Mouse (Mus musculus) megakaryocyte, embryonic 14.5 days (primary cell): ENCODE data around the gene Myl12a. TPM values are rescaled to one million over a fixed set of nuclear protein-coding genes. Genes with fewer than 3 reads are reported as not detected.
A peak's percentile ranks its signal among the peaks of the same experiment; 100 is the strongest.

Experiments
- H3K27me3 ChIP-seq: replicated peaks from 2 replicates; pipeline ENCODE3; 2012; ENCODE audit warnings: inconsistent platforms
- H3K36me3 ChIP-seq: replicated peaks from 2 replicates; pipeline ENCODE3; 2012; ENCODE audit warnings: low read length, inconsistent platforms, mixed read lengths
- H3K4me1 ChIP-seq: 2 replicates; pipeline ENCODE4 v1.6.1; 2012; ENCODE audit warnings: inconsistent platforms
- H3K4me3 ChIP-seq: replicated peaks from 2 replicates; pipeline ENCODE3; 2012; ENCODE audit warnings: moderate library complexity, mild to moderate bottlenecking, inconsistent platforms
- H3K9me3 ChIP-seq: 2 replicates; pipeline ENCODE4 v1.6.1; 2012; ENCODE audit warnings: inconsistent platforms
- FLI1 ChIP-seq: IDR thresholded peaks from 2 replicates; pipeline ENCODE4 v1.6.1; 2012; ENCODE audit warnings: low read length, inconsistent platforms, mixed read lengths
- GATA1 ChIP-seq: IDR thresholded peaks from 3 replicates; pipeline ENCODE4 v1.6.1; 2012; ENCODE audit warnings: mixed read lengths, low read length, inconsistent platforms, borderline replicate concordance
- polyA plus RNA-seq: library from polyadenylated mRNA; stranded (reverse); fragments of >175 nt; gene quantifications from 2 replicates; pipeline ENCODE4 v1.2.3, GENCODE M21; 2012; ENCODE audit warnings: low replicate concordance; ENCODE audit not compliant: insufficient read depth

Myl12a gene
- polyA plus RNA-seq, 1 experiment, result 26.2 TPM

DNA sequence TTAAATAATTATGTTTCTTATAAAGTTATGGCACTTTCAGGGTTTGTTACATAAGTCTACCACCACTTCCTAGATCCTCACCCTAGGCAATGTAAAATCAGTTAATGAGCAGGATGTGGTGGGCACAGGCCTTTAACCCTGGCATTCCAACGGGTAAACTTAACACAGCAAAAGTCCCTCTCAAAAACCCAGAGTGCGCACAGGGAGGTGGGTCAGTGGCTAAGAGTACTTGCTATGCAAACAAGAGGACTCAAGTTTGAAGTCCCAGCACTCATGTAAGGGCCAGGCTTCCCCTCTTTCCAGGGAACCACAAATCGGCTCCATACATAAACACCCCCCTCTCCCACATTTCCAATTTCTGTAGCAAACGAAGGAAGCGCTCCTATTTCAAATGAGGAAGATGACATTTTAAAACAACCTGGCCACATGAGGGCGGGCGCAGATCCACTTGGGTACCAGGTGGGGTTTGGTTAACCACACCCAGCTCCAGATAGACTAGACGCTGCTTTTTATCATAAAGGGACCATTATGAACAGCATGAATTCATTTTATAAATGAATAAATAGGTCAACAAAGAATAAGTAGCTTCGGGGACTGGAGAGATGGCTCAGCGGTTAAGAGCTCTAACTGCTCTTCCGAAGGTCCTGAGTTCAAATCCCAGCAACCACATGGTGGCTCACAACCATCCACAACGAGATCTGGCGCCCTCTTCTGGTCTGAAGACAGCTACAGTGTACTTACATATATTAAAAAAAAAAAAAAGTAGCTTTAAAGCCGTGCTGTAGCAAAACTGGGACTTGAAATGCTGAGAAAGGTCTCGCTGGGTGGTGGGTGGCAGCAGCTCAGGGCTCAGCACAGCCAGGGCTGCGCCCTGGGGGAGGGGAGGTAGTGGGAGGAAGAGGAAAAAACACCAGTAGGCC is 10.7 kb downstream of the Myl12a start:
- TF ChIP-seq FLI1, result no peak
- no peak for TF ChIP-seq GATA1
- Histone ChIP-seq H3K27me3 (no peaks in the 10 kb centered on the region), H3K9me3 (no peaks in the 10 kb centered on the region), H3K4me3 (peak overlapping the region; percentile 95), H3K4me1 (peaks cover 72% of the 10 kb centered on the region), H3K36me3 (peaks cover 81% of the 10 kb centered on the region)

DNA sequence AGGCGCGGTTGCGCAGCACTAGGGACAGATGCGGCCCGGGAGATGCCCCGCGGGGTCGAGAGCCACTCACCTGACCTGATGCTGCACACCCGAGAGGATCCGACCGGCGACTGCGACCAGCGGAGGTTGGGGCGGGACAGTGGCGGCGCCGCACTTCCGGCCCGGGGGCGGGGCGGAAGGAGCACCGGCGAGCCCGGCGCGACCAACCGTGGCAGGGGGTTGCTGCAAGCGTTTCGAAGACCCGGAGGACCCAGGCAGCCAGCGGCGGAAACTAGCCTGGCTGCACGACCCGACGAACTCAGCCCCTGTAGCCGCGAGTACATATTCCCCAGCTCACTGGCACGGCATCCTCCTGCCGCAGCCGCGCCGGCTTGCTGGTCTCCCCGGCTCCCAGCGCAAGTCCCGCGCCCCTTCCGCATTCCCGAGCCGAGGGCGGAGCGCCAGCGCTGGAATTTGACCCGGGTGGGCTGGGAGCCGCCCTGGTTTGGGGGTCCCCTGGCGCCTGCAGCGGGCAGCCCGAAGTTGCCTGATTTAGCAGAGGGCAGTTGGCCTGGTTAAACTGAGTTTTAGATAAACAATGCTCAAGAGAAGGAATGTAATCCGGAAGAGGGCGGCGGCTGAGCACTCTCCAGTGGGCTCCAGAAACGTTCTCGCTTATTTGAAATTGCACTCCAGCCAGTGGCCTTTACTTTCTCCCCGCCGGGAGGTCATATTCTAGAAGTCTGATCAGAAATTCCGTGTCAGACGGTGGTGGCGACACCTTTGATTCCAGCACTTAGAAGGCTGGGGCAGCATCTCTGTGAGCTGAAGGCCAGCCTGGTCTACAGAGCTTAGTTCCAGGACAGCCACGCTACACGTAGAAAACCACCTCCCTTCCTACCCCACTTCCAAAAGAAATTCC is 12.0 kb downstream of the Myl12a start:
- no peak for TF ChIP-seq FLI1
- TF ChIP-seq GATA1, result no peak
- H3K9me3 ChIP-seq, result no peaks in the 10 kb centered on the region
- no peaks in the 10 kb centered on the region for H3K27me3 ChIP-seq
- H3K4me3 ChIP-seq, result peak overlapping the region; percentile 95
- H3K4me1 ChIP-seq, result peaks cover 60% of the 10 kb centered on the region
- peaks cover 81% of the 10 kb centered on the region for H3K36me3 ChIP-seq

DNA sequence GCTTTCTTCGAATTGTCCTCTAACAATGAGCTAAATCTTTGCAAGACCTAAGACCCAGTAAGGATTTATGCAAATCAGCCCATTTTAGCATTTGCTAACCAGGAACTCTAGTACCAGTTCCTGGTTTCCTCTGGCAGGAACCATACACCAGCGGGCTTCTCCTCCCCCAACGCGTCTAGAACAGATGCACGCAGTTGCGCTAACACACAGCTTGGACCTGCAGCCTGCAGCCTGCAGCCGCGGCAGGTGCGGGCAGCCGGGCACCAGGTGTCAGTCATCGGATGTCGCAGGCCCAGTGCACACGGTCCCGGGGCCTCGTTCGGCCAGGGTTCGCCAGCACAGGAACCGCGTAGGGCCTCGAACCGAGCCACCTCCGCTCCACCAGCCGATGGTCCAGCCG is 12.7 kb downstream of the Myl12a start:
- peaks cover 79% of the 10 kb centered on the region for H3K36me3 ChIP-seq

DNA sequence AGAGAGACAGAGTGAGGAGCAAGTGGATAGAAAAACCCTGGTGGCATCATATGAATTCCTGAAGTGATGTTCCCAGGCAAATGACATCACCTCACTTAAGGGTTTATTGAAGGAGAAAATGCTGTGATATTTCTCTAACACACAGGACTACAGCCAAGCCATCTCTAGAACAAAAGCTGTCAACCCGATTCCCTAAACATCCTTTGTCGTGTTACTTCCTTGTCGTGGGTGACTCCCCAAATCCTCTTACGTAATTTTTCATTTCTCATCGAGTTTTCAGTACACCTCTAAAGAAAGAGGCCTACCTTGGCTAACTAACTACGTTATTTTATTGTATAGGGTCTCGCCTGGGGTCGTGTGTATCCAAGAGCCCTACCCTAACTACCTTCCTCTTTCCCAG is 13.2 kb downstream of the Myl12a start:
- H3K27me3 ChIP-seq, result no peaks in the 10 kb centered on the region
- H3K4me1 ChIP-seq, result peaks cover 55% of the 10 kb centered on the region
- peak overlapping the region; percentile 95 for H3K4me3 ChIP-seq
- H3K36me3 ChIP-seq, result peaks cover 76% of the 10 kb centered on the region
- no peak for TF ChIP-seq GATA1
- no peak for TF ChIP-seq FLI1
- H3K9me3 ChIP-seq, result no peaks in the 10 kb centered on the region

More for the DNA sequence above, 12.7 kb downstream of the Myl12a start:
- no peak for TF ChIP-seq FLI1
- no peak for TF ChIP-seq GATA1
- H3K4me3 ChIP-seq, result peak overlapping the region; percentile 95
- peaks cover 60% of the 10 kb centered on the region for H3K4me1 ChIP-seq
- no peaks in the 10 kb centered on the region for H3K9me3 ChIP-seq
- no peaks in the 10 kb centered on the region for H3K27me3 ChIP-seq

DNA sequence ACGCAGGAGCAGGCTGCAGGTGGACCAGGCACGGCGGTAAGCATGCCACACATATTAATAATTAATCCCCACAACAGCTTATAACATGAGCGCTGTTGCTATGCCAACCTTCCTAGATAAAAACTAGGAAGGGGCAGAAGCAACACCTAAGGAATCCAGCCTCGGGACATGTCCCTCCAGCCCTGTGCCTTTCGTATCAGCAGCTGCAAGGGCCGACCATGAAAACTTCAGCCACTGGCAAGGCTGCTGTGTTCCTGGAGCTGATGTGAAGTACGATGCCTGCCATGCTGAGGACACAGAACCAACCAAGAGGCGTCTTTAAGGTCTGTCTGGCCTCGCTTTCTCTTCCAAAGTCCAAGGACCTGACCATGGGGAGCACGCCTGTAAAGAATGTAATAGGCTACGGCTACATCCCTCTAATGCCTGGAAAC is 14.3 kb downstream of the Myl12a start:
- Histone ChIP-seq H3K4me1 (peaks cover 47% of the 10 kb centered on the region), H3K27me3 (no peaks in the 10 kb centered on the region), H3K4me3 (peak overlapping the region; percentile 12), H3K36me3 (peaks cover 74% of the 10 kb centered on the region), H3K9me3 (no peaks in the 10 kb centered on the region)
- TF ChIP-seq GATA1 (no peak), FLI1 (no peak)

DNA sequence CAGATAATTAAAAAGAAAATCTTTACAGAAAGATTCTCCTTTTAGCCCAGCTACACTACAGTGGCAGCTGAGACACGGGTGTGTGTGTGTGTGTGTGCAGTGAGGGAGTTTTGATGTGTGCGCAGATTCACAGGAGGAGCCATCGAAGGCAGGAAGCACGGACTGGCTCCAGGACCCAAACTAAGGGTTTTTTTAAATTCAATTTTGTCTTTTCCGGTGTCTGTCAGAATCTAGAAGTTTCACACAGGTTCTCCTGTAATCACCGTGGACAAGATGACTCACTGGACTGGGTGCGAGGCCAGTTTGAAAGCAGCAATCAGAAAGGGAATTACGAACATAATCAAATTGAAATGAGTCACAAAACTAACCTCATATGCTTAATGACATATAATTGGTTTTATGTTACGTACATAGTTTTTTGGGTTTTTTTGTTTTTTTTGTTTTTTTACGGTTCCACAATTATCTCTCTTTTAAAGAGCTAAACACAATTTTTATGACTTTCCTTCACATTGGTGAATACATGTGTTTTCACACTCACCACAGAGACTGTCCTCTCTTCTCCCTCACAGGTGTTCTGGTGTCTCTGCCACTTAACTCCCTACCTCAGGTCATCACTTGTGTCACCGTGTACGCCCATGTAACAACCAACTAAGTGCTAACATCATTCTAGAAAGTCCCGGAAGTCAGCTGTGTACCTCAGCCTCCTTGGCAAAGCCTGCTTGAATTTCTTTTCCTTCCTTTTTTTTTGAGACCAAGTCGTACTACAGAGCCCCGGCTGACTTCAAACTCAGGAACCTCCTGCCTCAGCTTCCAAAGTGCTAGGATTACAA is 15.6 kb downstream of the Myl12a start:
- TF ChIP-seq GATA1, result no peak
- no peak for TF ChIP-seq FLI1
- H3K27me3 ChIP-seq, result no peaks in the 10 kb centered on the region
- peaks cover 43% of the 10 kb centered on the region for H3K4me1 ChIP-seq
- H3K4me3 ChIP-seq, result no peak overlapping the region
- H3K9me3 ChIP-seq, result no peaks in the 10 kb centered on the region
- peaks cover 75% of the 10 kb centered on the region for H3K36me3 ChIP-seq

DNA sequence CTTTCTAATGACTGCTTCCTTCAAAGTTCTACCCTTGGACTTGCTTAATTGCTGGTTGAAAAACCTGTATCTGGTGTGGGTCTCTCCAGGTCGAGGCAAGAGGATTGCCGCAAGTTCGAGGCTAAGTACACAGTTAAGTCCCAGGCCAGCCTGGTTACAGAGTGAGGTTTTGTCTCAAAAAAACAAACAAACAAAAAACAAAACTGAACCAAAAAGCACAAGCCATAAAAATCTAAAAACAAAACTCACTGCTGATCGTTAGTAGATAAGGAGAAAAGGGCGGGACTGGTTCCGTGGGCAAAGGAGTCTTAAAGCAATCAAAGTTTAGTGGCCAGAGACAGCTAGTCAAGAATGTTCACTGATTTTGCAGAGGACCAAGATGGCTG is 16.3 kb downstream of the Myl12a start:
- H3K27me3 ChIP-seq, result no peaks in the 10 kb centered on the region
- H3K4me3 ChIP-seq, result no peak overlapping the region
- H3K9me3 ChIP-seq, result no peaks in the 10 kb centered on the region
- TF ChIP-seq GATA1, result no peak
- TF ChIP-seq FLI1, result no peak
- H3K36me3 ChIP-seq, result peaks cover 75% of the 10 kb centered on the region
- H3K4me1 ChIP-seq, result peaks cover 43% of the 10 kb centered on the region

DNA sequence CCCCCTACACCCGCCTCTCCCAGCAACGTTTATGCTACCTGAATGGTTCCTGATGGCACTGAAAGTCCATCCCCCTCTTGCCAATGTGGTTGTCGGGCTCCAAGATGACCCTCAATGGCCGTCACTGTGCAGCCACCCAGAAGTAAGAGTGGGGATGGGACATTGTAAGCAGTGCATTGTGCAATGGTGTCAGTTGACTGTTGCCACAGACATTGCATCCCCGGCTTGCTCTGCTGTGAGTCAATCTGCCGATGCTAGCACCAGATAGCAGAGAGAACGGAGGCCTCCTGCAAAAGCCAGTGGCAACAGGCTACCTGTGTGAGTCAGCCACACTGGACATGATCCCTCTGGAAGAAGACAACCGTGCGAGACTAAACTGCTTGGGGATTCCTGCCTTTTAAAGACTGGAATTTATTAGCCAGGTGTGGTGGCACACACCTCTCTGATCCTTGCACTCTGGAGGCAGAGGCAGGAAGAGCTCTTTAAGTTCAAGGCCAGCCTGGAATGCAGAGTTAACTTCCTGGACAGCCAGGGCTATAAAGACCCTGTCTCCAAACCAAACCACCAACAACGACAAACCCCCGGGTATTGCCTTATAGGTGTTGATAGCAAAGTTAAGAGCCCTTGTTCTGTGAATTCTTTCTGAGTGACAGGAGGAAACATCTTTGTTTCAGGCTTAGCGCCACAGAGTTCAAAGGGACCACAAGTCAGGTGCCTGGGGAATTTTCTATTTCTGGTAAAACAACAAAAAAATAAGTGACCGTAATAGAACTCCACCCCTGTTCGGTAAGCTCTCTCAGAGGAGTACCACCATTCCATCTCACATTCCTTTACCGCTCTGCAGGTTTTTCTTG is 16.9 kb downstream of the Myl12a start:
- H3K36me3 ChIP-seq, result peaks cover 80% of the 10 kb centered on the region

More for the DNA sequence above, 16.9 kb downstream of the Myl12a start:
- Histone ChIP-seq H3K4me1 (peaks cover 40% of the 10 kb centered on the region), H3K4me3 (peak overlapping the region; percentile 69), H3K9me3 (no peaks in the 10 kb centered on the region), H3K27me3 (no peaks in the 10 kb centered on the region)
- TF ChIP-seq FLI1, result no peak
- TF ChIP-seq GATA1, result no peak
